Mouse (Mus musculus): Measurements from ENCODE around the gene Acox2. TPM values are rescaled to one million over a fixed set of nuclear protein-coding genes. Genes with fewer than 3 reads are reported as not detected.

The Acox2 gene
- total RNA-seq, 2 experiments from 2014 or later, result not detected

DNA sequence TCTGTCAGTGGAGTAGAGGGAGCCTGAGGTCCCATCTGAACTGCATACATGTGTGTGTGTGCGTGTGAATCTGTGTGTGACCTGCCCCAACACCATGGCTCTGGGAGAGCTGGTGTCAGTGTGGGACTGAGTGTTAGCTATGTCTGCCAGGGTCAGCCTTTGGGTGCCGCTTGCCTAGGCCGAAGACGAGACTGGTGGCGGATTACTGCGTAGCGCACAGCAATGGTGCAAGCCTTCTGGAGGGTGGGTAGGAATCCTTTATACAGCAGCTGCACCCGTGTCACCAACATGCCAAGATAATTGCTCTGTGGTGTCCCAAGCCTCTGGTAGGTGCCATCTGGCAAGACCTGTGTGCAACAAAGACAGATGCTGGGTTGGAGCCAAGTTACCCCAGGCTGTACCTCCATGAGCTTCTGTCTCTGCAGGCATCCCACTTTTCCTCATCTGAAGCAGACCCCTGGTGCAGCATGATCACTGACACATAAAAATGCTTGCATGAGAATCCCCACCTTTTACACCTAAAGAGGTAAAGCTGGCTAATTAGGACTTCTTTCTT is 7.7 kb downstream of the Acox2 start:
- intact Hi-C loops (cut with DNase I), result no loop called here
- DNase-seq (ENCODE audit: low spot score in 2 of 2), result no peak

DNA sequence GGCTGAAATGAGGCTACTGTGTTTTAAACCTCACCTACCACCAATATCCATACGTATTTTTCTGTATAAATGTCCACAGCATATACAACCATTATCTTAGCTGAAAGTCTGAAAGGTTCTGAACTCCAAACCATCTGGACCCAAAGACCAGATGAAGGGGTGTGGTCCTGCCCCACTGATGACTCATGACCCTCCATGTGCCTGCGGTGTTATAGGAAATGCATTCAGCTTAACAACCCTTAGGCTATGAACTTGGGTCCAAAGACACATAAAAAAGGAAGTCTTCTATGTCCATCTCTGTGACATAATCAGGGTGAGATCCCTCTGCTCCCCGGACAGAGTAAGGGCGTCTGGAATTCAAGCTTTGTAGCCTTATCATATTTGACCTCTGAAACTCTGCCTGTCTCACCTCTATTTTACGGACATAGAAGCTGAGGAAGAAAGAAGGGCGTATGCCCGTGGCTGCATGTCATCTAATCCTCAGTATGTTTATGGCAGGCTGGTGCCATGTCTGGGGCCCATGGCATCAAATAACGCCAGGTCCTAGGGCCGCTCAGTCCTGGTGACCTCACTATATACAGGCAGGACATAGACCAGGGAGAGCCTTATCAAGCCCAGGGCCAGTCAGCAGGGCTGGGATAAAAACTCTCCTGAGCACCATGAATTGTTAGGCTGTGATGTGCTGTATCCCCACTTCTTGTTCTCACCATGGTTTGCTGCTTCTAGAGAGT is 8.8 kb downstream of the Acox2 start:
- intact Hi-C loops (cut with DNase I), result no loop called here
- DNase-seq (ENCODE audit: low spot score in 2 of 2), result no peak

DNA sequence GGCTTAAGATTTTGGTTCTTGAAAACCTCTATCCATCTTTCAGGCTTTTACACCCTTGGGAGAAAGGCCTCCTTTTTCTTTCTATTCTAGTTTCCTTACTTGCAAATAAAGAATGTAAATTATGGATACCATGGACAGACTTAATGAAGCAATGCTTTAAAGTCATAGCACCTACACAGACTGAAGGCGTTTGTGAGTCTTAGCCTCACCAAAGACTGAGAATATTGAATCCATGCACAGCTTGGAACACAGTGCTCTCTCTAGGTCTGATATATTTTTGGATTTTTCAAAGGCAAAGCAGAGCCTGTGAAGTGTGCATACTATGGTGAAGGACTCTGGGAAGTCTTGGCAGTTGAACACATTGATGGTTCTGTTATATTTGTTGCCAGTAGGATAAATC is 9.9 kb downstream of the Acox2 start:
- intact Hi-C loops (cut with DNase I), result loop anchor here (10.0 kb wide), 1 partner anchor 154 kb away; the partner anchor contains the start of gene Pxk
- no peak for DNase-seq (ENCODE audit: low spot score in 2 of 2)

DNA sequence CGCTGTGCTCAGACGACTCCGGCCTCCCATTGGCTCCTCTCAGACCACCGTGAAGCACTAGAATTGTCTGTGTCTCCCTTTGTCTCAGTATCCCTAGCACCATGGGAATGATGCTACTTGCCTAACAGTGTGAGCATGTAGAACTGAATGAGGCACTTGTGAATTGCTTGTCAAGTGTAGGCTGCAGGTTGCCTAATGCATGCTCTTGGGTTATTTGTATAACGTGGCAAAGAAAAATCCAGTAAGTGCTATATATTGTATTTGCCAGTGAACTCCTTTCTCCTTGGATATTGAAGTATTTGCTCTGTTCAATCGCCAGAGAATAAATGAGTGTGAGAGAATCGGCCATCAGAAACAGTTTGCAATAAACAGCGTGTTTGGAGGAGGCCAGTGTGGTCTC is 12.3 kb downstream of the Acox2 start:
- intact Hi-C loops (cut with DNase I), result loop anchor here (10.0 kb wide), 1 partner anchor 152 kb away; the partner anchor contains the start of gene Pxk

DNA sequence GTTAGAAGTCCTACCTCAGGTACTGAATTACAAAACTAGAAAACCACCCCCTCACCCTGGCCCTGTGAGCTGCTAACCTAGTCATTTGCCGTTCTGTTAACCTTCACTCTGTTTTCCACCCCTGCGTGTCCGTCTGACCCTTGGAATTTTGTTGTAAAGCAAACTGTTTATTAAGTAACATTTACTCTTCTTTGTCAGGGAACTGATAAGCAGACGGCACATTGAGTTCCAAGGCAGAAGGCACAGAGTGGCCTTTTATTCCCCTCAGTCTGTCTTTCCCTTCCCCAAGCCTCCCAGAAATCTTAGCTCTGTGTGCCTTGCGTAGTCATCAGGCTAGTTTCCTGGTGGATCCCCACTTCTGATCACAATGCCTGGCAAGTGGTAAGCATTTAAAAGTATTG is 14.9 kb downstream of the Acox2 start:
- intact Hi-C loops (cut with DNase I), result loop anchor here (5.0 to 10.0 kb wide), 3 partner anchors 58 to 149 kb away; partner anchors contain the start of gene Pxk

More for the DNA sequence above, 12.3 kb downstream of the Acox2 start:
- no peak for DNase-seq (ENCODE audit: low spot score in 2 of 2)

DNA sequence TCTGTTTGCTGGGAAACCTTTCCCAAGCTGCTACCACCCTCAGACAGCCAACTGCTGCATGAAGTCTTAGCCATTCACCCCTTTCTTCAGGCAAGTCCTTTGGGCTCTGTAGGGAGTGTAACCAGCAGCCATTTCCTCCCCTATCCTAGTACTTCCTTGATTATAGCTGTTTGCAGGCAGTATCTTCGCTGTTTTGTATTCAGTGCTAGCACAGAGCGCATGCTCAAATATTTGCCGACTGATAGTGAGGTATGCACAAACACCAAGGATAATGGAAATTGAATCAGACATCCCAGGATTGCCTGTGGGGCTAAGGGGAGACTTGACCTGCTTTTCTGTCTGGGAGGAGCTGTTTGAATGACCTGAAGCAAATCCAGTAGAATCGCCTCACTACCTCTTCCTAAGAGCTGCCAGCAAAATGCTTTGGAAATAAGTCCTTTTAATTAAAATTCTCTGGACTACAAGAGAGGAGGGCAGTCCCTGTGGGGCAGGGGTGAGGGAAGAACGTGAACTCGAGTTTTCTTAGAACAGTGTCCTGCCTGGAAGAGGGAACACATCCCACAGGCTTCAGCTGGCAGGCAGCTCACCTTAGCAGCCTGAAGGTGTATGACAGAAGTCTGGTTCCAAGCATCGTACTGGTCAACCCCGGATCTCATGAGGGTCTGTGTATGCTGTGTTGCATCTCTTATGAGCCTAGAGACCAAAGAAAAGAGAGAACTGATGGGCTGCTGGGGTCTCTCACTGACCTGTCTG is 15.8 kb downstream of the Acox2 start:
- DNase-seq (ENCODE audit: low spot score in 2 of 2), result no peak
- intact Hi-C loops (cut with DNase I), result loop anchor here (5.0 to 10.0 kb wide), 3 partner anchors 59 to 149 kb away; partner anchors contain the start of gene Pxk

More for the DNA sequence above, 14.9 kb downstream of the Acox2 start:
- DNase-seq (ENCODE audit: low spot score in 2 of 2), result no peak

DNA sequence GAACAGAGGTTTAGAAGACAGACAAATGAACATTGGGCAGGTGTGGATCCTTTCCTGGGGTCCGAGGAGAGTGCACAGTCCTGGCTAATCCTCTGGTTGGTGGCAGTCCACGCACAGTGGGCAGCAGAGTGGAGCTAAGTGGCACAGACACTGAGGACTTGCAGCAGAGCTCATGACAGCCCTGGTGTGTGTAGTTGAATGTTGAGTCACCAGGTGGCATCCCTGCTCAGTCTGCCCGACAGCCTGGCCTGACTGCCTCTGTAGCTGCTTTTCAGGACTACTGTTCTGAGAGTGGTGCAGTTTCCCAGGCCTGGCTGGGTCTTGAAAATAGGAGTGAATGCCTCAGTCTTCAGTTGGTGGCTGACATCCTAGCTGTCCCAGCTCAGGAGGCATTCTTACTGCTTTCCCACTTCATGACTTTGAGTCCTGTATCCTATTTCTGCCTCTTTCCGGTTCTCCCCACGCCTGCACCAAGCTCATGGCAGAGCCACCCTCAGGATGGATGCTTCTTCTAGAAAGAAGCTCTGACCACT is 16.7 kb downstream of the Acox2 start:
- intact Hi-C loops (cut with DNase I), result loop anchor here (5.0 to 10.0 kb wide), 3 partner anchors 60 to 148 kb away; partner anchors contain the start of gene Pxk

DNA sequence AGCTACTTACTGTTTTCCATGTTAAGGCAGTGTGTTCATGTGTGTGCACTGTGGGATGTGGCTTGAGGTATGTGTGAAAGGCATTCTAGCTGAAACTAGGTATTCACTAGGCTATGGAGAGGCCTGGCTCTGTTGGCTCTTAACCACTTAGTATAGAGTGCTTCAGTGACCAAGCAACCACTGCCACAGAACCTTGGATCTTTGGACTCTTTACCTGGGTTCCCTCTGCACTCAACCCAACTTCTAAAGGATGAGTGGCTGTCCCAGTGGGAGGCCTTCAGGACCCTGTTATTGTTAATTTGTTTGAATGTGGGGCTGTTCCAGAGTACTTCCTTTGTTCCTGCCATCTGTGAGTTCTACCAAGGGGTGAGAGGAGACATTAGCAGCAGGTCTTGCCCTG is 17.3 kb downstream of the Acox2 start:
- DNase-seq (ENCODE audit: low spot score in 2 of 2), result no peak
- intact Hi-C loops (cut with DNase I), result loop anchor here (5.0 to 10.0 kb wide), 3 partner anchors 60 to 147 kb away; partner anchors contain the start of gene Pxk

More for the DNA sequence above, 16.7 kb downstream of the Acox2 start:
- DNase-seq (ENCODE audit: low spot score in 2 of 2), result peak; percentile 53 to 65

DNA sequence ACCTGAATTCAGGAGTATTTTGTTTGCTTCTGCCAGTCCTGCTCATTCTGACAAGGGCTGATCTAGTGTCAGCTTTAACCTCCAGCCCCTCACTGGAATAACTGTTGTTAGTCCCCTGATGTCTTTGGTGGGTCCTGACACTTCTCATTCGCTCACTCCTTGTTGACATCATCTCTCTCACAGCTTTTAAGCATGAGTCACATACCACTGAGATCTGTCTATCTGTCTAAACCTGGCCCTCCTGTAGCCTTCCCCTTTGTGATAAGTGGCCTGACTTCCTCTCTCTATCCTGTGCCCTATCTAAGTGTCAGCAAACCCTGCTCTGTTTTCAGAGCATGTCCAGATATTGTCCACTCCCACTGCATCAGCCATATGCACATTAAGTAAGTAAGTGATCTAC is 25.9 kb downstream of the Acox2 start:
- no peak for DNase-seq (ENCODE audit: low spot score in 2 of 2)
- intact Hi-C loops (cut with DNase I), result no loop called here

DNA sequence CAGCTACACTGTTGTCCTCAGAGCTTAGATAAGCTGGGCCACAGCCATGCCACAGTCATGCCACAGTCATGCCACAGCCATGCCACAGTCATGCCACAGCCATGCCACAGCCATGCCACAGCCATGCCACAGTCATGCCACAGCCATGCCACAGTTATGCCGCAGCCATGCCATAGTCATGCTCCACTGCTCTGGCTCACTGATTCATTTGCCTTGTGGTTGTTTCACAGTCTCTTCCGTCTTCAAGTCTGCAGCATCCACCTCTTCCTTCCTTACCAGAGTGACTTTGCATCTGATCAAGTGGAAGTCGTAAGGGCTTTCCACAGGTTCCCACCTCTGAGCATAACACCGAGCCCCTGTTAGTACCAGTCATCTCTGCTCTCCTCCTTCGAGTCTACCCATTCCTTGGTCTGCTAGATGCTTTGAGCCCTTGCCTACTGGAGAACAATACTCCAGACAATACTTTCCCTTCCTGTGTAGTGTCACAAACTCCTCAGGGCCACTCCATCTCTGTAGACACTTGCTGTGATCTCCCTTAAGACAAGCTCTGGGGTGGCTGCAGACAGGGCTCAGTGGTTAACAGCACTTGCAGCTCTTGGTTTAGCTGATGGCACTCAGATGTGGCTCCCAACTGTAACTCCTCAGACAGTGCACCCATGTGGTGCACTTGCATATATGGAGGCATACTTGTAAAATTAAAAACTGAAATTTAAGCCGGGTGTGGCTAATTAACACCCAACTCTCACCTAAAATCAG is 26.8 kb downstream of the Acox2 start:
- DNase-seq (ENCODE audit: low spot score in 2 of 2), result no peak
- intact Hi-C loops (cut with DNase I), result no loop called here

DNA sequence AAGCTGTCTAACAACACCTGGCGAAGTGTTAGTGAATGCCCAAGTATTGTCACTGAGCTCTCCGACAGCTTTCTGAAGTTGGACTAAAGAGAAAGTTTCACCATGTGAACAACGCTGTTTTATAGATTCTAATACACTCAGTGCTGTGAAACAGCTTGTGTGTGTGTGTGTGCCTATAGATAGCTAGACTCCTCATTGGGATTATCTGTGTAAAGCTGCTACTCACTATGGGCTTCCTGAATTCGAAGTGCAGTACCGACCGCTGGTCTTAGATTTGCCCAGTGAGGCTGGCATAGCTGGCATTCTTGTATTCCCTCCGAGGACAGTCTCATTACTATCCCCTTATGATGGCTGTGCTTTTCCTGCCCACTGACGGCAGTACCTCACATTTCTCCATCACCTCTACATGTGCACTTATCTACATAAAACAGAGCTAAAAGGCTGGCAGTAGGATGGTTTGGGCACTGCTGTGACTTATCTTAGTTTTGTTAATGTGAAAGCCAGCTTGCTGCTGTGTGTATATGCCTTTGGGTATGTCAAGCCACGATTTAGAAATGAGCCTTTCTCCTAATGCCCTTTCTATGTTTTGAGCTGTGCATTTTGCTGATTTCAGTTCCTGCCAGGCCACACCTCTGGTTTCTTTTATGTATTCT is 29.7 kb downstream of the Acox2 start:
- no peak for DNase-seq (ENCODE audit: low spot score in 2 of 2)
- intact Hi-C loops (cut with DNase I), result loop anchor here (5.0 kb wide), 1 partner anchor 68 kb away; no protein-coding TSS in a partner anchor

DNA sequence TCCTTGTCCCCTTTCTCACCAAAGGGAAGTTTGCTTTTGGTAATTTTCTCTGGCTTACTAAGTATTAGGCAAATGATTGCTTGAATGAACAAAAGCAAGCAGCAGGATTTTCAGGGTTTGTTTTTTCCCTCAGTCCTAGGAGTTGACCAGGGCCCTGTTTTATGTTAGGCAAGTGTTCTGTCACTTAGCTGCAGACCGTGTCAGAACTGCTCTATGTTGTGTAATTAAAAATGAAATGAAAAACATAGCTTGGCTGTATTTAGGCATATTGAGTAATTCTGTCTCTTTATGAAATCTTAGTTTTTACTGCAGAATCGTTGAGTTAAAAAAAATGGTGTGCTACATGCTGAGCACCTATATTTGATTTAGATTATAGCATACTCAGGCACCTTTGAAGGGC is 34.3 kb downstream of the Acox2 start:
- no peak for DNase-seq (ENCODE audit: low spot score in 2 of 2)
- intact Hi-C loops (cut with DNase I), result loop anchor here (5.0 kb wide), 1 partner anchor 72 kb away; no protein-coding TSS in a partner anchor

DNA sequence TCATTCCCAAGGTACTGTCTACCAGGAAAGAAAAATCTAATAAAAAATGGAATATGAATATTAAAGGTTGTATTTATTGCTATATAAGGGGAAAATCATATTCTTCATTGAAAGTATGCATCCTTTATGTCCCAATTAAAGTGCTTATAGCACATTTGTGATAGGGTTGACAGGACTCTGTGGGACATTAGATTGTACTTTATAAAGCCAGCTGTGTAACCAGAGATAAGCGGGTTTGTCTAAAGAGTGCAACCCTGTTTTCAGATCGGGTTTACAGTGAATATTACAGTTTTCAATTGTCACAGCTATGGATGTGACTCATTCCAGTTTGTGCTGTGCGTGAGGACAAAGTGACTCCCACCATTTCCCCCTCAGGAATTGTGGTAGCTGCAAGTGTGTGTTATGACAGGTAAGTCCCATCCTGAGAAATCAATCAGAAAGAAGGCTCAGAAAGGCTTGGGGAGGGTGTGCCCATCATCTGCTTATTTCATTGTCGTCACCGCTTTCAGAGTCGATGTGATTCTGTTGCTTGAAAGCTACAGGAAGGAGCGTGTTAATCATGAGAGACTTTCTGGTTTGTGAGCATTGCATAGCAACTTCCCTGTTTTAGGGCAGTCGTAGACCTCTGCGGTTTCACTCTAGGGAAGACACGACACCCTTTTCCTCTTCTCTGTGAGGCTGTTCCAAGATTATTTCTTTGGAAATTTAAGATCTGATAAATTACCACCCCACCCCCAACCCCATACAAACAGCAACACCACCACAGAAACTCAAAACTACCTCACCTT is 35.5 kb downstream of the Acox2 start:
- intact Hi-C loops (cut with DNase I), result no loop called here
- no peak for DNase-seq (ENCODE audit: low spot score in 2 of 2)

DNA sequence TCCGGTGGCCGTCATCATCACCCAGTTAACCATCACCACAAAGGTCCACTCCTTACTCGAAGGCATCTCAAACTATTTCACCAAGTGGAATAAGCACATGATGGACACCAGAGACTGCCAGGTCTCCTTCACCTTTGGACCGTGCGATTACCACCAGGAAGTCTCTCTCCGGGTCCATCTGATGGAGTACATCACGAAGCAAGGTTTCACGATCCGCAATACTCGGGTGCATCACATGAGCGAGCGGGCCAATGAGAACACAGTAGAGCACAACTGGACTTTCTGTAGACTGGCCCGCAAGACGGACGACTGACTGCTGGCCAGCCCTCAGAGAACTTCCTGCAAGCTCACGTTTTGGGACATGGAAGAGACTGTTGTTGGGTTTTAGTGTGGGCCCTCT is 36.6 kb downstream of the Acox2 start:
- intact Hi-C loops (cut with DNase I), result no loop called here
- DNase-seq (ENCODE audit: low spot score in 2 of 2), result no peak

DNA sequence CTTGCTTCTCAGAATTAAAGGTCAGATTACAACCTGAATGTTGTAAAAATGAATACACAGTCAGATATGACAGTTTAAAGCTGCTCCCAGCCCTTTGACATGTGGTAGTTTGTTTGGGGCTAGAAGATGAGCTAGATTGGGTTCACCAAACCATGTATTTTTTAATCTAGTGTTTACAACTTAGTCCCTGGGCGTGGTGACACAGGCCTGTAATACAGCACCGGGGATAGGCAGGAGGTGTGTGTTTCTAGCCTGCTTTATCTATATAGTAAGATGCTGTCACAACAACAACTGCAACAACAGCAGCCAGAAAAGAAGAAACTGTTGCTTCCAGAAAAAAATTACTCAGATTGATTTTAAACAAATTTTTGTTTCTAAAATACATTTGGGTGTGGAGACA is 38.2 kb downstream of the Acox2 start:
- intact Hi-C loops (cut with DNase I), result no loop called here
- no peak for DNase-seq (ENCODE audit: low spot score in 2 of 2)

DNA sequence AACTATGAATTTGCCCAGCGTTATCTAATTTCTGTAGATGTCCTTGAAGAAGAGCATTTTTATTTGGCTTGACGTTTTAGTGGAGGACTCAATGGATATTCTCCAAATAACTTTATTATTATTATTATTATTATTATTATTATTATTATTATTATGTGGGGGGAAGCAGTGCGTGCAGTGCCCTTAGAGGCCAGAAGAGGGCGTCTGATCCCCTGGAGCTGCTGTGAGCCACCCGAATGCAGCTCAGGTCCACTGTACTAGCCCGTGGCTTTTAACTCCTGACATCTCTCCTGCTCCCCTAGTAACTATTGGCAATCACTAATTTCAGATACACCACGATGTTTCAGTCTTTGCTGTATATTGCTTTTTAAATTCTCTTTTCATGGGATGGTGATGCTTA is 38.8 kb downstream of the Acox2 start:
- intact Hi-C loops (cut with DNase I), result no loop called here
- DNase-seq (ENCODE audit: low spot score in 2 of 2), result no peak

DNA sequence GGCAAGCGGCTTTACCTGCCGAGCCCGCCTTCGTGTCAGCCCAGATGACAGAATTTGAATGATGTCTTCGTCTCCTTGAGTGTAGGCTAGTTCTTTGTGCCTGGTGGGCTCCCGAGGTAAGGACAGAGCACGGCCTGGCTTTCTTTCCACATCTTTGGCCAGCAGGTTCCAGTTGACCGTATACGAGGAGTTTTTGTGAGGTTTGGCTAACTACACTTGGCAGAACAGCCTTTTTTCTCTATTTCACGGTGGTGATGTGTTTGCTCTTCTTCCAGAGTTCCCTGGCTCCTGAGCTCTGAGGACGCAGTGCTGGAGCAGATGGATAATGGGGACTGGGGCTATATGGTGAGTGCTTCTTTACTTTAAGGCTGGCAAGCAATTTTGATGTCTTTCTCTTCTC is 39.3 kb downstream of the Acox2 start:
- intact Hi-C loops (cut with DNase I), result loop anchor here (5.0 kb wide), 2 partner anchors 123 to 127 kb away; partner anchors contain the start of gene Pxk
- no peak for DNase-seq (ENCODE audit: low spot score in 2 of 2)
